Mouse (Mus musculus) bone marrow, adult 2 months (tissue): ENCODE measurements around the gene Ghitm.

Source experiments
- CTCF ChIP-seq: fragments of 200-500 bp; IDR thresholded peaks from 2 replicates; pipeline ENCODE4 v1.5.1; 2011; ENCODE audit warnings: low read length, control low read depth; ENCODE audit not compliant: control insufficient read depth, insufficient read depth
- POLR2A ChIP-seq: fragments of 200-500 bp; IDR thresholded peaks from 2 replicates; pipeline ENCODE4 v1.6.1; 2011; ENCODE audit warnings: low read depth, mild to moderate bottlenecking, control low read depth, low read length, borderline replicate concordance; ENCODE audit not compliant: control insufficient read depth

DNA sequence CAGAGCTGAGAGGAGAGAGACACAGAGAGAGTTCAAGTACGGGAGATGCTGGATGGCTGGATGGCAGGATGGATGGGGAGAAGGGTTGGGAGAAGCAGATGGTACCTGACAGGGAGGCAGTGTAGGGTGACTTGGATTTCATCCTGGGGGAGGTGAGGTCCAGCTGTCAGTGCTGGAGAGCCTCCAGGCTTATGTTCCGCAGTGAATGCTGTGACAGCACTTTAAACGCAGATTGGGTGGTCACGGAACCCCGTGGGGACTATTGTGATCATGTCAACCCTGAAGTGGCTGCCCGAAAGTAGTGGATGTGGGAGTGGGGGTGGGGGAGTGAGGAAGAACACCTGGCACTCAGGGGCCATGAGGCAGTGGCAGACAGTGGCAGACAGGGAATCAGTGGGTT is 40.6 kb downstream of the Ghitm start:
- TF ChIP-seq CTCF (no peak), POLR2A (no peak)
